Mouse (Mus musculus): ENCODE data around the gene Gm28729.

DNA sequence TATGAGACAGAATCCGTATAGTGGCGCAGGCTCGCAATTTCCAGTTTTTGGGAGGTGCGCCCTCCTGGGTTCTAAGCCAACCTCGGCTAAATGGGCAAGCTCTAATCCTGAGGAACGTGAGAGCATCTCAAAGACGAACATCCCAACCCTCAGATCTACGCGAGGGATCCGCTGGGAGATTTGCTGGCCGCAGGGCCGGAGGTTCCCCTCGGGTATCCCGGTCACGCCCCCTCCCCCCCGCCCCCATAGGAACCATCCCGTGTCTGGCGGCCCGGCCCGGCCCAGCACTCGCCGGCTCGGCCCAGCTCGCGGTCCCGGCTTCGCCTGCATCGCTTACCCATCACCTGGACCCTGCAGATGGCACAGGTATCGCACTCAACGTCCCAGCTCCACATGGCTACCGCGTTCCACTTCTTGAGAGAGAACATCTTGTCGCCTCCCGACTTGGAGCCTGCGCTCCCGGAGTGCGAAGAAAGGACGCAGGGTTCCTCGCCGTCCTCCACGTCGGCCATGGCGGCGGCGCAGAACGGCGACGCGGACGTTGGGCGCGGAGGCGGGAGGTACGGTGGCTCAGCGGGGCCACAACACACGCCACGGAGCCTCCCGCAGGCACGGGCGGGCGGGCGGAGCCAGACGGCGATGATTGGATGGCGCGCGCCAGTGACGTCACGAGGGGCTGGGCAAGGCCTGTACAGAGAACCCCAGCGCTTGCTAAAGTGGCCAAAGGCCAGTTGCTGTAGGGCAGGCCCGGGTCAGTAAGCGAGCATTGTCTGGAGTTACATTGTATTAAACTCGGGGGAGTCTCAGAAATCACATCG is 46.8 kb downstream of the Gm28729 start, which contains the start of gene Rnf7:
- no peak for TF ChIP-seq CTCF (IDR thresholded peaks at IDR 0.05; ENCODE audit: borderline replicate concordance, extremely low read depth, insufficient read depth, insufficient read length)
- no peak; the same call in 1 of the 2 replicates for TF ChIP-seq POLR2A (IDR thresholded peaks at IDR 0.05; ENCODE audit: borderline replicate concordance, extremely low read depth, insufficient read depth, insufficient read length, poor library complexity, severe bottlenecking)
